Mouse (Mus musculus) hindlimb bud, embryonic 11.5 days (tissue): Measurements from ENCODE around the gene Sec16b.

Source experiments
- DNase-seq: peaks from one replicate; pipeline ENCODE4 v3.0.0-alpha.2; 2012; ENCODE audit warnings: low read depth, low spot score; ENCODE audit errors: extremely low spot score

The Sec16b gene

DNA sequence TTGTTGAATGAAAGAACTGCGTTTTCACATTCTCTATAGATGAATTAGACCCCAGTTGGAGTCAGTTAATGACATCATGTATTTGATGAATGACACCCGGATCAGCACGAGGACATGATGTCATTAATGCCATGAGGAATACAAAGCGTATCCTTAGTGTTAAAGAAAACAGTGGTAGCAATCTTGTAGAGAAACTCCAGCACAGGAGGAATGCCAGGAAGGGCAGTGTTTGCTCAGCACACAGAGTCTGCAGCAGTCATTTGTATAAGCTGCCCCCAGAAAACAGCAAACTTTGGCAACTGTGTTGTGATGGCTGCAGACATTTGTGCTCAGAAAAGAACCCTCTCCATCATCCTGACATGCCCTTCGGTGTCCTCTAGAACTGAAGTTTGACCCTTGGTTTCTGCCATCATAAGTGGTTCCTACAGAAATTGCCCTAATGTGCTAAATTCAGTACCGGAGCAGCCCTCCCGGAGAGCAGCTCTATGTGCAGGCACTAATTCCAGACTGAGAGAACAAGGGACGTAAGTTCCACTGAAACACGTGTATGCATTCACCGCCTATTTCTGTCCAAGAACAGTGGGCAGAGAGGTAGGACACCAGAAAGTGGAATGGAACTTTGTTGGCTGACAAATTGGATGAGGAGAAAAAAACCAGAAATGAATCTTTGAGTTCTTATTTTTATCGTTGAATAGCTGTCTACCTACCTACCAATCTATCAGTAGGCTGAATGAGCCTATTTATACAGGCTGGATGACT, 6.3 kb downstream of the Sec16b start:
- no peak for DNase-seq

DNA sequence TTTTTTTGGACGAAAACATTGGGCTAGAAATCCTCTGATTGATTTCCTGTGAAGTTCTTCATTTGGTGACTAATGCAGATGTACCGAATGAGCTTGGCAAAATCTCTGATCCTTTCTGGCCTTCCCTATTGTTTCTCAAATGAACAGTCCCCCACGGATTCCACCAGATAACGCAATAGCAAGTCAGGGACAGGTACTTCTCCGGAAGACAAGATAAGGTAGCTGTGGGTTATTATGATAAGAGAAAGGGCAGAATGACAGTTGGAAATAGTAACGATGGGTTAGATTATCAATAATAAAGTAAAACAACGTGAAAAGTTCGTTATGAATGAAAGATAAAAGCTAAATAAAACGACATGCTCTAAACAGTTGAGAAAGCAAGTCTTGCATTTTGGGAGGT, 7.0 kb downstream of the Sec16b start:
- no peak for DNase-seq

DNA sequence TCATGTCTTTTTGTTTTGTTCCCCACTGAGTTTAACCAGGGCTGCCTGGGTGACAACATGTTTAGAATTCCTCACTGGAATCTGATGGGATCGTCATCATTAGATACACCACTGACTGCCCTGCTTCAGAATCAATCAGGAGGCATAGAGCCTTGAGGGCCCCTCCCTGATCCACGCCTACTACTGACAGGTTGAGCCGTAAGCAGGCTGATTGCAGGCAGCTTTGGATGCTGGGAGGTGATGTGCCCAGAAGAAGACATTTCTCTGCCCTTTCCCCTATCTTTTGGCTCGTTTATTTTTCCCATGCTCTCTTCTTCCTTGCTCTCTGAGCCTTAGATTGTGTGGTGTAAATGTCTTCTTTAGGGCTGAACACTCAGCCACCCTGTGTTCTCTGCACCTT, 7.8 kb downstream of the Sec16b start:
- DNase-seq: no peak

DNA sequence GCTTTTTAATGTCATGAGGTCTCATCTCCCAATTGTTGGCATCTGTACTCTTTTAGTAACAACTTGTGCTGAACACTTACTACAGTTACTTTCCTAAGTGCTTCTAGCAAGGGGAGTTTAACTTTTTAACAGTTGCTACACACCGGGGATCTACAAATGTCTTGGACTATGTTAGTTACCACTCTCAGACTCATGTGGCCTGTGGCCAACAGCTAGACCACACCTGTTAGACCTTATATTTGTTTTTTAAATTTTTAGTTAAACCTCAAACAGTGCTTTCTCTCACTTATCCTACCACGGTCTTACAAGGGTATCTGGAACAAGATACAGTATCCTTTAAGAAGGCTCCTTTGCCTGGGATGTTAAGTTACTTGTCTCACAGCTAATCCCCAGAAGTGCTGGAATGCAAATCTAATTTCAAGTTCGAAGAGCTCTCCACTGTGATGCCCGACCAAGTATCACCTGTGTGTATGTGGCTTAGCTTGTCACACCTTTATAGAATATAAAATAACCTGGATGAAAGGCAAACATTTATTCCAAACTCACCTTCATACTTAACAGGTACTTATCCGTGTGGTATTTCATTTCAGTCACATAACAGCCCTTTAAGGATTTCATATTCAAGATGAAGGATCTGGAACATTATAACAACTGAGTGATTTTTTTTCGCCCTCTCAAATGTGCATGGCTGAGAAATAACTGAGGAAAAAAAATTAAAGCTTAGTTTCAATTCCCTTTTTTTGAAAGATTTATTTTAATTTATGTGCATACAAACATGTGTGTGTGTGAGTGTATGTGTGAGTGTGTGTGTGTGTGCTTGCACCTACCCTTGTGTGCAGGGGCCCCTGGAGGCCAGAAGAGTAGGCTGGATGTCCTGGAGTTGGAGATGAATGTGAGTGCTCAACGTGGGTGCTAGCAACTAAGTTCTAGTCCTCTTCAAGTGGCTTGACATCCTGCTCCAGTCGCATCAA, 10.6 kb downstream of the Sec16b start:
- no peak for DNase-seq

DNA sequence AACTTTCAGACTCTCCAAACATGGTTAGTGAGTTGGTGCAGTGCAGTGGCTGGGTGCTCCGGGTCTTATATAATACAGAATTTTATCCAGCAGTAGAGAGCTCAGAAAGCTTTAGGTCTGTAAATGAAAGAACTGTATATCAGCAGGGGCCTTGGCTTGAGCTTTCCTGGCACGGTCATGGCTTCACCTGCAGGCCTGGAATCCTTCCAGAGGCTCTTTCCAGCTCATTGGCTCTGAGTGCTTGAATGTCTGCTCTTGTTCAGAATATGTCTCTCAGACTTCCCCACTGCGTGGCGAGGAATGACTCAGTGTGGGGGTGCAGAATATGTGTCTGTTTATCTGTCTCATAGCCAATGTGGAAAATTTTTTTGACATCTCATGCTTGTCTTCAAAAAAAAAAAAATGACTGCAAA, 11.6 kb downstream of the Sec16b start:
- no peak for DNase-seq

DNA sequence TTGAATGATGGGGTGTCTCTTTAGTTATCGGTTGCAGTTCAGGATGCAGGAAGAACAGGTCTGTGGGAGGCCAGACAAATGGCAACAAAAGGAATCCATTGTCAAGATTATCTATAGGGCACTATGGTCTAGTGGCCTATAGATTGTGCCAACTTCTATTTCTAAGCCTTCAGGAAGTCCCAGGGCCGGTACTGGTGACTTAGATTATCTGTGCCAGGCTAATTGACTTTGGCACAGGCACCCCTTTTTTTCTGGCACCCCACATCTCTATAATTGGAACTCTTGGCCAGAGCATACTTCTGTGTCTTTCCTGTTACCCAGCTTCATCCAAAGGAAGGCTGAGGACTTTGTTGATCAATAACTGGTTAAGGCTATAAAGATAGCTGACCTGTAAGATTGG, 12.9 kb downstream of the Sec16b start:
- no peak for DNase-seq

DNA sequence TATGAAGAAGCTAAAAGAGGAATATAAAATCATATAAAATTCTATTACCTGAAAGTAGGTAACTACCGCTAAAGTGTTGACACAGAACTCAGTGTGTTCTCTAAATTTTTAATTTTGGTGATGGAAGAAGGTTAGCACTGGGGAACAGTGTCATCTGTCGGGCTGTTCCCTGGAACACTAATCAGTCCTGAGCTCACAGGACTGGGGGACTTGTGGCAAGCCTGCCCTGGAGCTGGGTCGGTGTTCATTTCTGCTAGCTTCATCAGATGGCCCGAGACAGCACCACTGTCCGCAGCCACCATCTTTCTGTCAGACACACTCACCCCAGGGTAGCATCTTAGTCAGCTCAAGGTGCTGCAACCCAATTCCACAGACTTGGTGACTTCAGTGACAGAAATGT, 15.8 kb downstream of the Sec16b start:
- DNase-seq: no peak

DNA sequence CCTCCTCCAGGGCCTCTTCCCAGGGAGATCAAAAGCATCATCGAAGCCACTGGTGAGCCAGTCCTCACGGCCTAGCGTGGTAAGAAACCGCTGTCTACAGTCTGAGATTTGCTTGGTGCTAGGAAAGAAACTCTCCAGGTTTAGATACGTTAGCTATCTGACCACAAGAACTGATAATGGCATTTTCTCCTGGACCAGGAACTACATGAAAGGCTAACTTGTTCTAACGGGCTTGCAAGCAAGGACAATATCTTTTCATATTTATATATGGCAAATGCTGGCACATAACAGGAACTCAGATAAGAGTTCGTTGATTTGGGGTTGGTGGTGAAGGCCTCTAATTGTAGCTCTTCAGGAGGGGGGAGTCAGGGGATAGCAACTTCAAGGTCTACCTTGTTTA, 18.2 kb downstream of the Sec16b start:
- no peak for DNase-seq

DNA sequence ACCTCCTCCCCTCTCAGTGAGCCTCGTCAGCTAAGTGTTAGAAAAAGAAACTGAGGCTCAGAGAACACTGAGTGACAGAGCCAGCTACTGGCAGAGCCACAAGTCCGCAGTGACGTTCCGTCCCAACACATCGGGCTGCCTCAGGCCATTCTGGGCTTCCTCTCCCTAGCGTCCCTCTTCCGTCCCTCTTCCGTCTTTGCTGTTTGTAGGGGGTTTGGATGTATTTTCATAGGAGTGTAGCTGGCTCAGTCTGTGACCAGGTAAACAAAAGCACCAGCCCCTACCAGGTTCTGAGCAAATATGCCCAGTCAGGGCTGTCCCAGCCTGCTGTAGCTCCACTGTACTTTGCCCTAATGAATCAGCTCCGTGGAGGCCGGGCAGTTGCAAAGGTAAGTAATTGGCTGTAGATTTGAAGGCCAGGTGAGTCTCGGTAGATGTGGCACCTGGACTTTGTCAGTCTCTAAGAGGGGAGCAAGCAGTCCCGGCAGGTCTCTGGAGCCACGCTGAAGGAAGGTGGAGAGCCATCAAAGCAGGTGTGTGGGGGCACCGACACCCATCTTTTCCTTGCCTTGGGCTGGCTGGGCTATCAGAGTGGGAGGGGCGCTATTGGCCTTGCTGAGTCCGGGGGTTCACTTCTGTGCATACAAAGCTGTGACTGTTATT, 19.3 kb downstream of the Sec16b start:
- DNase-seq: no peak

DNA sequence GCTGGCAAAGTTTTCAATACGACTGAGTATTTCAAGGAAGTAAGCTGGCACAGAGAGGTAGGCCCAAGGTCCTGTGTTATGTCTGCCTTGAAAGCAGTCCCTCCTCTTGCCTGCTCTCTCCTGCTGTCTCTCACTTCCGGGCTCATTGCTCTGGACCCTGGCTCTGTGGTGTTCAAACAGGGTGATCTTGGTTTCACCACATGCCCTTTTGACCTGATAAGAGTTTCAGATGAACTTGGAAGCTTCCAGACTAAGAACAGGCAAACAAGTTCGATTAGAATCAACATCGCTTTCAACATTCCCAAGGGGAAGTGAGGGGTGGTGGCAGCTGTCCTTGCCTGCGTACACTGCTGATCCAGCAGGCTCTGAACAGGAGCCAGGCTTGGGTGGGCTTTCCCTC, 20.1 kb downstream of the Sec16b start:
- DNase-seq: no peak

DNA sequence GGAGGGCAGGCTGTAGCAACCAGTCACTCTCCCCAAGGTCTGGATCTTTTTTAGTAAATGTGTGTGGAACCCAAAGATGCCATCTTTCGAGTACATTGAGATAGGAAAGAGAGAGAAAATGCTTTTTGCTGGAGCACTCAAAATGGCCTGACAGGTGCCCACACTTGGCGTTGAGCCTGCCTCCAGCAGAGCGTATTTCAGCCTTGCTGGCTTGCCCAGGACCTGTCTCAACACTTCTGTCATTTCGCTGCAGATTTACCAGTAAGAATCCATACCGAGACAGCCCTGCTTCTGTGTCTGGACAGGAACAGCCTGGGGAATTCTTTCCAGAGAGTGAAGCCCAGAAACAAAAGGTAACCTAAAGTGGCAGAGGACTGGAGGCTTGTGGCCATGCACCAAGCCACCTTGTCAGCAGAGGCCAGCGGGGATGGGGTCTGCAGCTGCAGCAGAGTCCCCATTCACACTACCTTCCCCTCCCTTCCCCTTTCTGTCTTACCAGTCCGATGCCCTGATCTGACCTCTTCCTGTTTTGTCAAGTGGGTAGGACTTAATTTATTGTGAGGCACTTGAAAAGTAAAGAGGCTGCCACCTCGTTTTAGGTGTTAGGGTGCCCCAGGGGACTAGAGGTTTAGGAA, 26.4 kb downstream of the Sec16b start:
- no peak for DNase-seq

DNA sequence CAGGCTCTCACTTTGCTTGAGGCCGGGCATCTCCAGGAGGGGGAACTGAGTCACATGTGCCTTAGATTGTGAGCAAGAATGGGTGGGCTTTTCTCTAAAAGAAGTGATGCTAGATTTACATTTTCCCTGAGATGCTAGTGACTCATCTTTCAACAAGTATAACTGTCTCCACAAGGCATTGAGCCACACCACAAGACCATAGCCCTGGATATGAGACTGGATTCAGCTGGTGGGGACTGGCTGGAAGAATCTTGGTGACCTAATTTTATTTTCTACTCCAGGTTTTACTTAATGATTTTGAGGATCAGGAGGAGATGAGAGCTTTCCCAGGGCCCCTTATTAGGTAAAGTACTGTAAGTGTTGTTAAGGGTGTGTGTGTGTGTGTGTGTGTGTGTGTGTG, 29.0 kb downstream of the Sec16b start:
- no peak for DNase-seq

DNA sequence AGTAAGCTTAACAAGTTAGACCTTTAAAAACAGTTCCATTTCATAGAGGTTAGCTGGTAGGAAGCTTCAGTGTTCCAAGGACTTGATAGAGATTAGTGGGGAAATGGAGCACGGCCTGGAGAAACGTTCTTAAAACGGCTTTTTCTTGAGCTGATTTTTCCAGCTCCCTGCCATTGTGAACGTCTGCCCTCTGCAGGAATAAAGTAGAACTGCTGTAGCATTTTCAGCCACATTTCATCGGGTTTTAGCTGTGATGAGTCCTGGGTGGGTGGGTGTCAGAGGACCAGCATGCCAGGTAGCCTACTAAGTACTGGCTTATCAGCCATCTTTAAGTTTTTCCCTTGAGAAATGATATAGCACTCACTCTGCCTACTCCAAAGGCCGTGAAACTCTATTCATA, 29.9 kb downstream of the Sec16b start:
- DNase-seq: peak; percentile 69

DNA sequence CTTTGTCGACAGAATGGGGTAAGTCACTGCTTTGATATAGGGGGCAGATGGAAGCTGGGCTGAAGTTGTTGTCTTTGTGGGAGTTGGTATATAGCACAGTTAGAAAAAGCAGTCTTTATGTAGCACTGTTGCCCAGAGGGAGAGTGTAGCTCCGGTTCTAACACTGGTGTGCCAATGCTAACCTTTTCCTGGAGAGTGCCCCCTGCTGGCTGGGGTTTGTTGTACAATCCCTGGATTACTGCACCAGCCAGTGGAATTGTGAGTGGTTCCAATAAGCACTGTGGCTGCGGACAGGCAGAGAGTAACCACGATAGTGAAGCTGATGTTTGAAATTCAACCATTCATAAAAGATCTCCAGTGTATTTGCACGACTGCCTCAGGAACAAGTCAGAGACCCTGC, 31.1 kb downstream of the Sec16b start:
- DNase-seq: no peak

DNA sequence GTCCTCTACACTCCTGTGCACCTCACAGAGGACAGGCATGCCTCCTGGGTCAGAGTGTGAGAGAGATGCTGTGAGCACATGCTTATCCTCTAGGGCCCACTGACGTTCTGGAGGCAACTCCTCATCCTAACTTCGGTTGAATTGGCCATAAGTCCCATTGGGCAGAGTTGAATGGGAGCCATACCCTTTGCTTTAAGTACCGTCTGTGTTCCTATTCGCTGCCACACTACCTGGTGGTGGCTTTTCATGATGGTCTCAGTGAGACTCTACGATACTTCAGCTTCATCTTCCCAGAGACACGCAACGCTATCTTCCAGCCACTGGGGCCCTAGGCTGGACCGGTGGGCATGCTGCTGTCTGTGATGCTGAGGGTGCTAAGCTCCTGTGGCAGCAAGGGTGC, 38.5 kb downstream of the Sec16b start:
- DNase-seq: no peak

DNA sequence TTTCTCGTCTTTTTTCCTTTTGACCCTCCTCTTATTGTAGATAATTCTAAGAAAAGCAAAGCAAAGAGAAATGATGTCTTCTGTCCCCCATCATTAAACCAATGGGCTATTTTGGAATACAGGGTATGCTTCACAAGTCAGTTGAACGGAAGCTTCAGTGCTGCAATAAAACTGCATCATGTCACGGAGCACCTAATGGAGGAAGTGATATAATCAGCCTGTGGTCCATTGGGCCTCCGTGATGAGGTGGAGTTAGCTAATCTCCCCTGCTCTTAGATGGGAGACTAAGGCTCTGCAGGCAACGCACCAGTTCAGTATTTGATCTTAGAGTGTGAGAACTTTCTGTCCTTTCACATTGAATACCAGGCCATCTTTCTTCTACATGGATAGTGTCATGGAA, 41.1 kb downstream of the Sec16b start:
- no peak for DNase-seq

DNA sequence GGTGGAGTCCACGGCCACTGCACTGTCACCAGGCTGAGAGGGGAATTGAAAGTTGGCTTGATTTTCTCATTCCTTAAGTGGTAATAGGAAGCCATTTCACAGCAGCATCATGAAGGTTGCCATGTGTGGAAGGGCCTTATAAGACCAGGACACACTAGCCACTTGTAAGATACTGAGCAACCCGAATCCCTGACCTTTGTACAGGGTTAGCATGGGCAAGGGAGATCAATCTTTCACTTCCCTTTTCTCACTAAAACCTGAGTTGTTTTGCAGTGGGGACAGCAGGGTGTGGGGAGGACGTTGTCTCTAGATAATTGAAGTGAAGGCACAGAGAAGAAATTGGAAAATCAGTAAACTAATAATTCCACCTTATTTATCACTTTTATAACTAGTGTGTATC, 43.2 kb downstream of the Sec16b start:
- DNase-seq: no peak

DNA sequence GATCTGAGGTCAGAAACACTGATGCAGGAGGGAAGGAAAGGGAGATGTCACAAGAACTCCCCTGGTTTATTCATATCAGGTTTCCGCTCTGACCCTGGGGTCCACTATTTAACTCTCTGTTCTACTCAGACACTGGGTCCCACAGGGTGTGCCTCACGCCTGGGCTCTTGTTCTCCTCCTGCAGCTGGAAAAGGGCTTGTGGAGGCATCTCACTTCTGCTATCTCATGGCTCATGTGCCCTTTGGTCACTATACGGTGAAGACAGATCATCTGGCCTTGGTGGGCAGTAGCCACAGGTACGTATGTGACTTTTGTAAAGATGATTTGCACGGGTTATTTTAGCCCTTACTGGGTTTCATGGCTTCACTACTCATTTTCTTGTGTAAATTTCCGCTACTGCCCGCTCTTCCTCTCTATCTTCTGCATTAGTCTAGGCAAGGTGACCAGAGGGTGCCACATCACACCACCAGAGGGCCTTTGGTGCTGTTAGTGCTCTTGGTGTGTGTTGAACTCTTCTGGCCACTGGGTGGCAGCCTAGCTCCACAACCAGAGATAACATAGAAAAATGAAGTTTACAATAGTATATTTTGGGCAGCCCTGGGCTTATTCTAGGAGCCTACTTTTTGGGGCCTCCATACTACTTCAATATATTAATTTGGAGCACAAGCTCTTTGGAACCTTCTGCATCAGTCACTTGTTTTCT, 46.4 kb downstream of the Sec16b start:
- DNase-seq: peak; percentile 22

DNA sequence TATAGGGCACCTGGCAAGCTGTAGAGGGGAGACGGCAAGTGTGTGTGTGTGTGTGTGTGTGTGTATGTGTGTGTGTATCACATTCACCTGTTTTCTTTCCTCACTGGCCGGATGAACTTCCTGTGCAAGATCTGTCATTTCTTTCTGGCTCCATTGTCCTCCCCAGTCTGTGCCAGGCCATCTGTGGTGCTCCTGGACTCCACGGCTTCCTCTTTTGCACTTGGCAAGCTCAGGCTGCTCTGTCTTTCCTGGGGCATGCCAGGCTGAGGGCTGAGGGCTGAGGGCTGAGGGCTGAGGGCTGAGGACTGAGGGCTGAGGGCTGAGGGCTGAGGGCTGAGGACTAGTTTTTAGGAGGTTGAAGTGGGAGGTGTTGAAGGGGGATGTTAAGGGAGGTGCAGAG, 47.6 kb downstream of the Sec16b start:
- no peak for DNase-seq

DNA sequence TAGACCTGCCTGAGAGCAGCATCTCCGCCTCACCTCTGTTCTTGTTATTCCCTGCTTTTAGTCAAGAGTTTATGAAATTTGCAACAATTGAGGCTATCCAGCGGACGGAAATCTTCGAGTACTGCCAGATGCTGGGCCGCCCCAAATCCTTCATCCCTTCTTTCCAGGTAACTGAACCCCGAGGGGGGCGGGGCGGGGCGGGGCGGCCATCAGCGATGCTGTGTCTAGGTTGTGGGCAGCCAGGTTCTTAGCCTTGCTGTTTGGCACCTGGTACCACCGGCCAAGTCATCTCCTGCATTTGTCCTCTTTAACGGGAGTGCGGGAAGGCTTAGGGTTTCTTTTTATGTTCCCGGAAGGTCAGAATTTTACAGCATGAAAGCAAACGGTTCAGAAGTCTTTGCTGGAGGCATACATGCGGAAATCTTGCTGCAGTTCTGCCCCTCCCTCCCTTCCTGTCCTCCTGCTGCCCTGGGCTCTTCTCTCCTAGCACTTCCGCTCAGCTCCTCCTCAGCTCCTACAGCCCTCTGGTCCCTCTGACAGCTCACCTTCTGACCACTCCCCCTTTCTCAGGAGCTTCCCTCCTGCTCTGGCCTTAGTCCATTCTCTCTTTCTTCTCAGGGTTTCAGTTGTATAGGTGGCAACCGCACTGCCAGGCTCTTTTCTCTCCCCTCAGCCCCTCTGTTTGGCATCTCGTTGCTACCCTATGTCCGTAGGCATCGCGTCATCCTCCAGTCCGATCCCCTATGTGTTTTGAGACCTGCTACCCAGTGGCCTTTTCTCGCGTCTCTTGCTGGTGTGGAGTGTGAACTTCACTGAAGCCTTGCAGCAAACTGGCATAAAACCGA, 48.4 kb downstream of the Sec16b start:
- no peak for DNase-seq
